Mouse (Mus musculus) megakaryocyte-erythroid progenitor cell, adult 5-6 weeks (primary cell): Measurements from ENCODE around the gene Rbm3. TPM values are rescaled to one million over a fixed set of nuclear protein-coding genes. Genes with fewer than 3 reads are reported as not detected.

Source experiments
- total RNA-seq, 2 experiments: library from RNA; stranded (forward) in 1 of 2; stranded (reverse) in 1 of 2; fragments of 200-1000, 215-1000 nt in 1 of 2; fragments of >200 nt in 1 of 2; fragmentation: Nextera tagmentation in 1 of 2; gene quantifications; 2 replicates each; pipeline ENCODE4 v1.2.3; 2014 to 2017

Rbm3 gene
- total RNA-seq, 2 experiments from 2014 or later, result 978 to 1,469 TPM

Other genes starting within 250 kb of the Rbm3 start
- 46.8 and 81.9 TPM in 2 replicates for gene Pqbp1, start 246.6 kb downstream of the Rbm3 start, total RNA-seq (2014; fragmentation: Nextera tagmentation)
- gene Pqbp1, start 246.6 kb downstream of the Rbm3 start, total RNA-seq (2017), result 176 and 188 TPM in 2 replicates
- gene Timm17b, start 246.5 kb downstream of the Rbm3 start, total RNA-seq (2014; fragmentation: Nextera tagmentation), result 71.7 and 112 TPM in 2 replicates
- gene Timm17b, start 246.5 kb downstream of the Rbm3 start, total RNA-seq (2017), result 61.4 and 61.5 TPM in 2 replicates
- not detected in 2 replicates for gene Gm10491, start 238.0 kb downstream of the Rbm3 start, total RNA-seq (2014; fragmentation: Nextera tagmentation)
- not detected in 2 replicates for gene Gm10491, start 238.0 kb downstream of the Rbm3 start, total RNA-seq (2017)
- not detected in 2 replicates for gene Gm10490, start 236.3 kb downstream of the Rbm3 start, total RNA-seq (2014; fragmentation: Nextera tagmentation)
- gene Gm10490, start 236.3 kb downstream of the Rbm3 start, total RNA-seq (2017), result not detected in 2 replicates
- not detected in 2 replicates for gene Pcsk1n, start 226.1 kb downstream of the Rbm3 start, total RNA-seq (2014; fragmentation: Nextera tagmentation)
- gene Pcsk1n, start 226.1 kb downstream of the Rbm3 start, total RNA-seq (2017), result not detected in 2 replicates
- not detected in 2 replicates for gene Eras, start 217.3 kb downstream of the Rbm3 start, total RNA-seq (2014; fragmentation: Nextera tagmentation)
- gene Eras, start 217.3 kb downstream of the Rbm3 start, total RNA-seq (2017), result not detected in 2 replicates
- 9.8 and 9.9 TPM in 2 replicates for gene Hdac6, start 198.0 kb downstream of the Rbm3 start, total RNA-seq (2014; fragmentation: Nextera tagmentation)
- gene Hdac6, start 198.0 kb downstream of the Rbm3 start, total RNA-seq (2017), result 9.1 and 11.8 TPM in 2 replicates
- gene Gata1, start 167.8 kb downstream of the Rbm3 start, total RNA-seq (2014; fragmentation: Nextera tagmentation), result 187 and 213 TPM in 2 replicates
- 134 and 145 TPM in 2 replicates for gene Gata1, start 167.8 kb downstream of the Rbm3 start, total RNA-seq (2017)
- gene Glod5, start 127.4 kb downstream of the Rbm3 start, total RNA-seq (2014; fragmentation: Nextera tagmentation), result not detected in 2 replicates
- gene Glod5, start 127.4 kb downstream of the Rbm3 start, total RNA-seq (2017), result not detected in 2 replicates
- gene Suv39h1, start 71.1 kb downstream of the Rbm3 start, total RNA-seq (2014; fragmentation: Nextera tagmentation), result 79.0 and 89.2 TPM in 2 replicates
- gene Suv39h1, start 71.1 kb downstream of the Rbm3 start, total RNA-seq (2017), result 68.2 and 84.3 TPM in 2 replicates
- gene Was, start 55.4 kb downstream of the Rbm3 start, total RNA-seq (2014; fragmentation: Nextera tagmentation), result 39.5 and 46.0 TPM in 2 replicates
- 56.1 and 61.3 TPM in 2 replicates for gene Was, start 55.4 kb downstream of the Rbm3 start, total RNA-seq (2017)
- gene Wdr13, start 13.0 kb downstream of the Rbm3 start, total RNA-seq (2014; fragmentation: Nextera tagmentation), result 23.0 TPM in 2 replicates
- 14.9 and 26.6 TPM in 2 replicates for gene Wdr13, start 13.0 kb downstream of the Rbm3 start, total RNA-seq (2017)
- 8.4 and 13.1 TPM in 2 replicates for gene Tbc1d25, start 30.3 kb upstream of the Rbm3 start, total RNA-seq (2014; fragmentation: Nextera tagmentation)
- 4.8 and 6.9 TPM in 2 replicates for gene Tbc1d25, start 30.3 kb upstream of the Rbm3 start, total RNA-seq (2017)
- gene Ebp, start 47.6 kb upstream of the Rbm3 start, total RNA-seq (2014; fragmentation: Nextera tagmentation), result 31.3 and 44.2 TPM in 2 replicates
- 46.6 and 58.9 TPM in 2 replicates for gene Ebp, start 47.6 kb upstream of the Rbm3 start, total RNA-seq (2017)
- gene Porcn, start 60.6 kb upstream of the Rbm3 start, total RNA-seq (2014; fragmentation: Nextera tagmentation), result 2.3 TPM in 1 of 2 replicates, not detected in the other
- gene Porcn, start 60.6 kb upstream of the Rbm3 start, total RNA-seq (2017), result 1.5 TPM in 1 of 2 replicates, not detected in the other
- gene Ftsj1, start 106.5 kb upstream of the Rbm3 start, total RNA-seq (2014; fragmentation: Nextera tagmentation), result 51.2 and 86.0 TPM in 2 replicates
- 31.5 and 49.2 TPM in 2 replicates for gene Ftsj1, start 106.5 kb upstream of the Rbm3 start, total RNA-seq (2017)
- 97.9 and 114 TPM in 2 replicates for gene Slc38a5, start 125.3 kb upstream of the Rbm3 start, total RNA-seq (2014; fragmentation: Nextera tagmentation)
- gene Slc38a5, start 125.3 kb upstream of the Rbm3 start, total RNA-seq (2017), result 50.5 and 88.6 TPM in 2 replicates
- gene Ssxb10, start 181.5 kb upstream of the Rbm3 start, total RNA-seq (2014; fragmentation: Nextera tagmentation), result not detected in 2 replicates
- not detected in 2 replicates for gene Ssxb10, start 181.5 kb upstream of the Rbm3 start, total RNA-seq (2017)
- gene Ssxb9, start 221.1 kb upstream of the Rbm3 start, total RNA-seq (2014; fragmentation: Nextera tagmentation), result not detected in 2 replicates
- gene Ssxb9, start 221.1 kb upstream of the Rbm3 start, total RNA-seq (2017), result not detected in 2 replicates